ENCODE assay signal across 23 mouse cellular contexts in genomic region chr13:97766600-97766999, GRCm38 (mm10). TPM values are rescaled to one million over a fixed set of nuclear protein-coding genes. Genes with fewer than 3 reads are reported as not detected.
DNase-seq lines count a peak whose midpoint lies in the region; ATAC-seq and TF ChIP-seq lines count a peak whose summit lies in the region.
"Had no signal": no experiment of that assay in that cellular context is flagged by ENCODE, and none has a peak within 500 bp of the region (broad histone marks: within the 10 kb centered on the region; RNA-seq: fewer than 3 reads in every experiment).

No protein-coding gene starts in this region.

- H3K27me3 ChIP-seq in liver, embryonic 11.5 days (replicated peaks; ENCODE audit: control insufficient read depth, insufficient read depth, low read length): no peaks in the 10 kb centered on the region
- H3K27me3 ChIP-seq in liver, embryonic 15.5 days: no peaks in the 10 kb centered on the region
- H3K27me3 ChIP-seq: embryonic facial prominence, embryonic 15.5 days; forebrain, embryonic 12.5 days; hindbrain, embryonic 13.5 days had no signal

- H3K4me3 ChIP-seq in layer of hippocampus, adult 2 months: no peak overlapping the region
- H3K4me3 ChIP-seq in cortical plate, adult 2 months (ENCODE audit: insufficient read depth, low read length): no peak overlapping the region
- H3K4me3 ChIP-seq in liver, embryonic 11.5 days (ENCODE audit: low read depth, low read length): no peak overlapping the region
- no peak overlapping the region for H3K4me3 ChIP-seq in liver, embryonic 15.5 days (replicated peaks)
- H3K4me3 ChIP-seq: embryonic facial prominence, embryonic 15.5 days; forebrain, embryonic 12.5 days; heart, embryonic 10.5 days; hindbrain, embryonic 13.5 days had no signal

- H3K4me2 ChIP-seq in liver, embryonic 11.5 days: no peak overlapping the region
- H3K4me2 ChIP-seq in liver, embryonic 15.5 days: peak overlapping the region; percentile 13
- H3K4me2 ChIP-seq: embryonic facial prominence, embryonic 15.5 days; forebrain, embryonic 12.5 days; hindbrain, embryonic 13.5 days had no signal

- ATAC-seq in liver, embryonic 11.5 days (replicated peaks; ENCODE audit: low FRiP score): peak; percentile 66; the same call in 1 of the 2 replicates
- ATAC-seq in liver, embryonic 15.5 days (ENCODE audit: insufficient read depth): peak; percentile 91
- ATAC-seq in megakaryocyte-erythroid progenitor cell, adult 5-6 weeks (replicated peaks; ENCODE audit: low FRiP score, low TSS enrichment, poor library complexity, severe bottlenecking): no peak
- ATAC-seq: activated CD4-positive, CD25-positive, alpha-beta regulatory T cell, adult 4 months; forebrain, embryonic 16.5 days; hindbrain, postnatal 0 days had no signal

- WGBS in liver, embryonic 11.5 days: 83% methylated on average over 3 of the region's 3 CpGs
- WGBS in liver, embryonic 15.5 days (ENCODE audit: insufficient replicate concordance): 54% methylated on average over 3 of the region's 3 CpGs

- no peak overlapping the region for H3K9ac ChIP-seq in liver, embryonic 11.5 days (ENCODE audit: low read depth, low read length)
- no peak overlapping the region for H3K9ac ChIP-seq in liver, embryonic 15.5 days
- H3K9ac ChIP-seq: embryonic facial prominence, embryonic 15.5 days; forebrain, embryonic 12.5 days; hindbrain, embryonic 13.5 days had no signal

- intact Hi-C loops in gastrocnemius, postnatal 14 days (cut with DNase I; ENCODE audit: low total_unique reads): no loop called here

- no peak for DNase-seq in layer of hippocampus, adult 2 months (ENCODE audit: low spot score in 2 of 2)
- no peak for DNase-seq in layer of hippocampus, adult 11-12 months (ENCODE audit: low spot score)
- DNase-seq in liver, embryonic 11.5 days (ENCODE audit: low spot score): no peak
- no peak for DNase-seq in thymus, postnatal 25 days
- DNase-seq in gastrocnemius, postnatal 14 days: no peak
- DNase-seq: adrenal gland, postnatal 14 days; cerebellum, adult 18-20 months; cerebellum, adult 9-11 months; cerebellum, postnatal 36 days; embryo, embryonic 11 days; gastrocnemius, postnatal 36 days; heart, adult 18-20 months; heart, postnatal 10 days had no signal

- H3K27ac ChIP-seq in layer of hippocampus, adult 2 months: peak overlapping the region; percentile 54
- peak overlapping the region; percentile 2; the same call in 1 of the 2 replicates for H3K27ac ChIP-seq in cortical plate, adult 2 months (ENCODE audit: insufficient read depth, low read length)
- no peak overlapping the region for H3K27ac ChIP-seq in liver, embryonic 11.5 days (ENCODE audit: low read depth, low read length)
- H3K27ac ChIP-seq in liver, embryonic 15.5 days (replicated peaks): peak overlapping the region; percentile 78
- H3K27ac ChIP-seq: embryonic facial prominence, embryonic 15.5 days; forebrain, embryonic 12.5 days; heart, embryonic 10.5 days; hindbrain, embryonic 13.5 days; hindbrain, postnatal 0 days had no signal

- no peaks in the 10 kb centered on the region for H3K9me3 ChIP-seq in liver, embryonic 11.5 days (ENCODE audit: control insufficient read depth, low read length)
- H3K9me3 ChIP-seq in liver, embryonic 15.5 days (replicated peaks): no peaks in the 10 kb centered on the region
- H3K9me3 ChIP-seq: embryonic facial prominence, embryonic 15.5 days; forebrain, embryonic 12.5 days; heart, embryonic 10.5 days had no signal

- TF ChIP-seq CTCF in layer of hippocampus, adult 2 months (conservative IDR thresholded peaks at IDR 0.05): no peak
- TF ChIP-seq CTCF in cortical plate, adult 2 months (IDR thresholded peaks at IDR 0.05; ENCODE audit: extremely low read depth, insufficient read depth, low read length): no peak

- H3K36me3 ChIP-seq in liver, embryonic 11.5 days (ENCODE audit: control insufficient read depth, insufficient read depth, low read length): no peaks in the 10 kb centered on the region
- no peaks in the 10 kb centered on the region for H3K36me3 ChIP-seq in liver, embryonic 15.5 days (replicated peaks)
- H3K36me3 ChIP-seq: embryonic facial prominence, embryonic 15.5 days; forebrain, embryonic 12.5 days; heart, embryonic 10.5 days; hindbrain, embryonic 13.5 days had no signal

- no peak for TF ChIP-seq POLR2A in cortical plate, adult 2 months (IDR thresholded peaks at IDR 0.05; ENCODE audit: extremely low read depth, insufficient read depth, low read length)

- H3K4me1 ChIP-seq in cortical plate, adult 2 months (ENCODE audit: control insufficient read depth, insufficient read depth, low read length): no peaks in the 10 kb centered on the region
- H3K4me1 ChIP-seq in liver, embryonic 11.5 days (replicated peaks; ENCODE audit: control insufficient read depth, insufficient read depth, low read length): peaks cover 3% of the 10 kb centered on the region; the same call in 1 of the 2 replicates
- H3K4me1 ChIP-seq in liver, embryonic 15.5 days (replicated peaks): peaks cover 44% of the 10 kb centered on the region

RNA-seq across cellular contexts. Expression of gene Gm10260, which starts 6.2 kb away (rescaled TPM):
- 10 to 100 TPM; 82.3 to 86.7 TPM for total RNA-seq in layer of hippocampus, adult 2 months (2021)
- 5.8 and 9.1 TPM in 2 replicates for polyA plus RNA-seq in cortical plate, adult 2 months (2012; rRNA removed)
- 3.8 and 8.2 TPM in 2 replicates for polyA plus RNA-seq in liver, embryonic 11.5 days (2014; fragmentation: Nextera tagmentation; extraction: Ambion mirVana)
- 2.4 and 5.0 TPM in 2 replicates for polyA plus RNA-seq in liver, embryonic 15.5 days (2015; fragmentation: Nextera tagmentation; extraction: Ambion mirVana)
- total RNA-seq in megakaryocyte-erythroid progenitor cell, adult 5-6 weeks (2014; fragmentation: Nextera tagmentation): 16.8 and 21.6 TPM in 2 replicates
- 12.6 and 52.9 TPM in 2 replicates for total RNA-seq in megakaryocyte-erythroid progenitor cell, adult 5-6 weeks (2017)
- total RNA-seq in gastrocnemius, postnatal 14 days (2021): 100 to 1,000 TPM; 129 to 154 TPM
